Mouse (Mus musculus): ENCODE measurements around the gene AC109138.7. TPM values are rescaled to one million over a fixed set of nuclear protein-coding genes. Genes with fewer than 3 reads are reported as not detected.

The AC109138.7 gene
- total and polyA plus RNA-seq, 3 experiments, result not detected

DNA sequence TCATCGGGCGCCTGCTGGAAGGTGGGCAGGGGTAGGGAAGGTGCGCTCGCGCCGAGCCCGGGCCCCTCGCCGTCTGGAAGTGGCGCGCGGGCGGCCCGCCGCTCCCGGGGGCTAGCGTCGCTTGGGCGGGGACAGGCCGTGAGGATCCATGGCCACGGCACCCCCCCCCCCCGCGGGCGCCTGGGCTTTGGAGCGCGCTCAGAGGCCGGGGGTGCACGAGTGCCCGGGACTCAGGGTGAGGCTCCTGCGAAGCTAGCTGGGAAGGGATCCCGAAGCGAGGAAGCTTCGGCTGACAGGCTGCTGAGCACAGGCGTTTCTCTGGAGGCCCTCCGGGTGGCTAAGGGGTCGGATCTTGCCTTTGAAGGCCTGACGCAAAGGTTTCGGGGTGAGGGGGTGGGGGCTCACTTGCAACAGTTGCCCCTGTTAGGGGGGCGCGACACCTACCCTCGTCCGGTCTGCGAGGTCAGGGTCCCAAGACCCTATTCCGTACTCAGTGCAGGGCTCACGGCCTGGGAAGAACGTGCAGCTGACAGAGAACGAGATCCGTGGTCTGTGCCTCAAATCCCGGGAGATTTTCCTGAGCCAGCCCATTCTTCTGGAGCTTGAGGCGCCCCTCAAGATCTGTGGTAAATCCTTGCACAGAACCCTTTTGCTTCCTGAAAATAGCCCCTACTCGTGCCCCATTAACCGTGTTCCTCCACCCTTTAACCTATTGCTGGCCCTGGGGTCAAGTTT is 21.7 kb upstream of the AC109138.7 start:
- DNase-seq, result no peak

DNA sequence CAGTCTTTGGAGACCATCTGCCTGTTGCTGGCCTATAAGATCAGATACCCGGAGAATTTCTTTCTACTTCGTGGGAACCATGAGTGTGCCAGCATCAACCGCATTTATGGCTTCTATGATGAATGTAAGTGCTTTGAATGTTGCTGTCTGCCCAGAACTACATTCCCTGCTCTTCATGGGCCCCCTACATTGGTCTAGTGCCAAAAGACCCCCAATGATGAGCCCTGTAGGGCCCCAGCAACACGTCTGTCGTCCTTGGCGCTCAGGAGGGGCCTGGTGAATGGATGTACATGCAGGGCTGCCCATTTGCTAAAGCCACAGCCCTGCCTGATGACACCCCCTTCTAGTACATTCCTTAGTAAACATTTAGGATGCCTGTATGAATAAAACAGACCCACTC is 21.0 kb upstream of the AC109138.7 start:
- DNase-seq, result no peak

DNA sequence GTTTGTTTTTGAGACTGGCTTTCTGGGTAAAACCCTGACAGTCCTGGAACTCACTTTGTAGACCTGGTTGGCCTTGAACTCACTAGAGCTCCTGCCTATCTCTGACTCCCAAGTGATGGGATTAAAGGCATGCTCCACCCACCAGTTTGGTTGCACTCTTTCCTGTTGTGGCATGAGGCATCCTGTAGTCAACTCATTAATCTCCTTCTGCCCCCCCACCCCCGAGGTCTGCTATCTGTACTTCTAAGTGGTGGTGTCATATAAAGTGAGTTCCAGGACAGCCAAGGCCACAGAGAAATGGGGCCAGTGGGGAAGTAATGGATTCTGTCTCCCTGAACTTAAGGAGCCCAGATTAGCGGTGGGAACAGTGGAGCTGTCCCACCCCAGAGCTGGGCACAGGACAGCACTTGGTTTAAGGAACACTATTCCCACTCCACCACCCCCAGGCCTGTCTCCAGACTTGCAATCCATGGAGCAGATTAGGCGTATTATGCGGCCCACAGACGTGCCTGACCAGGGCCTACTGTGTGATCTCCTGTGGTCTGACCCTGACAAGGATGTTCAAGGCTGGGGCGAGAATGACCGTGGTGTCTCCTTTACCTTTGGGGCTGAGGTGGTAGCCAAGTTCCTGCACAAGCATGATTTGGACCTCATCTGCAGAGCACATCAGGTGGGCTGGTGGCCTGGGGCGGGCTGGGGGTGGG is 20.0 kb upstream of the AC109138.7 start:
- DNase-seq, result peak; percentile 59

GRCm38 (mm10) chr19:4194776-4195650 is 19.1 kb upstream of the AC109138.7 start:
- peak; percentile 64 for DNase-seq

GRCm38 (mm10) chr19:4196048-4196447 is 18.1 kb upstream of the AC109138.7 start:
- no peak for DNase-seq

DNA sequence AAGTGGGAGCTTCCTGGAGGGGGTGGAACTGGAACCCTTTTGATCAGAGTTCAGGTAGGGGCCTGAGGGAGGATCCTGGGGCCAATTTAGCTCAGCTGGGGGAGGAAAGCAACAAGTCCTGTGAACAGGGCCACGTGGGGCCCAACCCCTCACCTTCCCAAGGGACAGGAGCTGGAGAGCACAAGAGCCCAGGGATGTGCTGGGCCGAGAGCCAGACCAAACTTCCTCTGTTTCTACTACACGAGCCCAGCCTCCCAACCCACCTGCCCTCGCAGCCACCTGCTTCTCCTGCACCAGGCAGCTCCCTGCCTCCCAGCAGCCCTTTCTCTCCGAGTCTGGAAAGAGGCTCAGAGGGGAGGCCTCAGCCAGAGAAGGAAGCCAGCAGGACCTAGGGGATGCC is 17.6 kb upstream of the AC109138.7 start:
- peak; percentile 43 for DNase-seq

GRCm38 (mm10) chr19:4197180-4197579 is 17.0 kb upstream of the AC109138.7 start:
- no peak for DNase-seq

- peak; percentile 96 for DNase-seq
Observed at GRCm38 (mm10) chr19:4201291-4201909, 12.8 kb upstream of the AC109138.7 start, which contains the start of gene Rad9a. Gene Rad9a (minus strand): TSS chr19:4201662.

- no peak for DNase-seq
Observed at GRCm38 (mm10) chr19:4202149-4202548, 12.0 kb upstream of the AC109138.7 start.

GRCm38 (mm10) chr19:4203148-4203547 is 11.0 kb upstream of the AC109138.7 start:
- DNase-seq, result no peak

DNA sequence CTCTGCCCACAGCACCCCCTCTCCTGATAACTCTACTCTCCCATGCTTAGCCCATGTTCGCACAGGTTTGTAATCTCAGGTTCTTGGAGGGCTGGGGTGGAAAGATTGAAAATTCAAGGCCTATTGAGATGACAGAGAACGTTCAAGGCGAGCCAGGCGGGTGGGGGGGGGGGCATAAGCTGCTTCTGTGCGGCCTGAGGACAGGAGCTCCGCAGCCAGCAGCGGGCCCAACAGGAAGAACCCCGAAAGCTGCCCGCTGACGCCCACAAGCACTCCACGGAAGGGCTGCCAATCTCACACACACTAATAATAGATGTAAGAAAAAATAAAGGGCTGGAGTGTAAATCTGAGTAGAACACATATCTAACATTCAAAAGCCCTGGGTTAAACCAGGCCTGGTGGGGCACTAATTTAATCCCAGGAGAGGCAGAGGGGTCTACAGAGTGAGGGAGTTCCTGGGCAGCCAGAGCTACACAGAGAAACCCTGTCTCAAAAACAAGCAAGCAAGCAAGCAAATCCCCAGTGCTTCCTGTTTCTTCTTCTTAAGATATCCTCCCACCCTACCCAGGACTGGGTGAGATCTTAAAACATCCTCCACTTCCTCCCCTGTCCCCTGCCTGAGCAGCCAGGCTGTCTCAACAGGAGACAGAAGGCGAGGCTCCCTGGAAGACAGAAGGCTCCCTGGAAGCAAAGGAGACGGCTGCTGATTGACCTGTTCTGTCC is 10.4 kb upstream of the AC109138.7 start:
- DNase-seq, result no peak

- DNase-seq, result no peak
Observed at GRCm38 (mm10) chr19:4204889-4205288, 9.3 kb upstream of the AC109138.7 start.

GRCm38 (mm10) chr19:4206971-4207370 is 7.2 kb upstream of the AC109138.7 start:
- peak; percentile 85 for DNase-seq

GRCm38 (mm10) chr19:4208563-4208962 is 5.6 kb upstream of the AC109138.7 start:
- DNase-seq, result peak; percentile 41

- no peak for DNase-seq
Observed at GRCm38 (mm10) chr19:4211891-4212588, 2.1 kb upstream of the AC109138.7 start.

GRCm38 (mm10) chr19:4213524-4213974 is 608 bp upstream of the AC109138.7 start:
- peak; percentile 89 for DNase-seq

DNA sequence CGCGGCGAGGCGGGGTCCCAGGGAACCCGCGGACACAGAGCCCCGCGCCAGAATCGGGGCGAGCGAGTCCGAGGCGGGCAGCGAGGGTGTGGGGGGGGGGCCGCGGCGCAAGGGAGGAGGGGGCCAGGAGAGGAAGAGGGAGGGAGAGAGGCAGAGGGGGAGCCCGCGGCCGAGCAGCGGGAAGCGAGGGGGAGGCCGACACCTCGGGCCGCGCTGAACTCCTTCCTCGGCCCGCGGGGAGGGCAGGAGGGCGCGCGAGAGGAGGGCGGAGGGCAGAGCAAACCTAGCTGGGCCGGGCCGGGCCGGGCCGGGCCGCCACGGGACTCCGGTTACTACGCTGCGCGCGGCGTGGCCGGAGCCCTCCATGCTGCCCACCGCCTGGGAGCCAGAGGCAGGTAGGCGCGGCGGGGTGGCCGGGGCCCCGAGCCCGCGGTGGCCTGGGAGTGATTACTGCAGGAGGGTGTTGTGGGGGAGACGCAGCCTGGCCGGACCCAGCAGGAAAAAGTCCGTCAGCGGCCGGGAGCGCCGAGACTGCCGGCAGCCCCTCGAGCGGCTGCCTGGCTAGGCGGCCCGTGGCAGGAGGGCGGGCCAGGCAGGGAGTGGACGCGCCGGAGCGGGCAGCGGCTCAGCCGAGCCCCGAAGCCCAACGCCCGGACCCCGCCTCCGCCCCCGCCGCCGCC is 754 bp downstream of the AC109138.7 start:
- DNase-seq, result peak; percentile 64

- no peak for DNase-seq
Observed at GRCm38 (mm10) chr19:4215451-4215840, 1.3 kb downstream of the AC109138.7 start.

DNA sequence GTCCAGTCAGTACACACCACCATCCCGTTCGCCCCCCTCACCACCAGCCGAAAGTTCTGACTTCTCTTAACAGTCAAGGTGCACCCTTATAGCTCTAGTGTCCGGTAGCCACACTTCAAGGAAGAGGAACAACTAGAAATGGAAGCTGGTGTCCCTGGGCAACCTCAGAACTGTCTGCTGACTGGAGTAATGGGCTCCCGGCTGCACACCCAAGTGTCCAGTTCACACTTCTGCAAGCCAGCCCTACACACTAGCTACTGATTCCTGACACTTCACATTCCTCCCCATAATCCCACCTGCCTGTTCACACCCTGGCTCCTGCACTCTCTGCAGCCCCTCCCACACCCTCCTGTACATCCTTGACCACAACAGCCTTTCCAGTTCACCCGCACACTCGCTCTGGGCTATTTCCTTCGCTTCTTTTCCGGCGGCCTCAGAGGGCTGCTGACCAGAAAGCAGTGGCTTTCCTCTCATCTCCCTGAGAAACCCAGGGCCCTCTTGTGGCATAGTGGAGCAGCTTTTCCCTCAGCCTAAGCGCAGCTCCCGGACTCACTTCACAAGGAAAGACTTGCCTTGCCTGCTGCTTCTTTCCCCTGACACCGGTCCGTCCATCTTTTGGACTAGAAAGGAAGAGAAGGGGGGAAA is 2.0 kb downstream of the AC109138.7 start:
- DNase-seq, result peak; percentile 59

Data from adrenal gland, adult 2 months (tissue).